Mouse (Mus musculus) thymus, postnatal 4 days (tissue): ENCODE data around the gene Ppp1r1b.

Source experiments
- DNase-seq: peaks from one replicate; pipeline ENCODE4 v3.0.0; 2021

Ppp1r1b gene

GRCm38 (mm10) chr11:98328371-98329069 is 19.7 kb upstream of the Ppp1r1b start:
- DNase-seq, result no peak

GRCm38 (mm10) chr11:98329081-98329959 is 18.9 kb upstream of the Ppp1r1b start, which contains the start of gene Neurod2:
Neurod2 (minus strand) TSS chr11:98329648.
- DNase-seq, result no peak

GRCm38 (mm10) chr11:98329960-98330744 is 18.1 kb upstream of the Ppp1r1b start:
- no peak for DNase-seq

- no peak for DNase-seq
Observed at GRCm38 (mm10) chr11:98330745-98331204, 17.4 kb upstream of the Ppp1r1b start.

DNA sequence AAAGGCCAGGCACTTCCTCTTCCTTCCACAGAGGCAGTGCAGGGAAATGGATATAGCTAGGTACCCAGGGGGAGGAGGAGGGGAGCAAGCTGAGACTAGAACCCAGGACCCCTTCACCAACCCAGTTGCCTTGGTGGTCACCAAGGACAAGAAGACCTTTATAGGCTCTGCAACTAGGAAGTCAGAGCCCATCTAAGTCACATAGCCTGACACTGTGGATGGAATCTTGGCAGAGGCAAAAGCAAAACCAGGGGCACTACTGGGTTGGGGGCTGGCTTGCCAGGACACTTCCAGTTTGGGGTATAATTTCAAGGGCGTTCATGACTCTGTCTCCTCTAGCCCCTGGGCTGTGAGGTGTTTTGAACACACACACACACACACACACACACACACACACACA is 16.8 kb upstream of the Ppp1r1b start:
- no peak for DNase-seq

- no peak for DNase-seq
Observed at GRCm38 (mm10) chr11:98332186-98332585, 16.0 kb upstream of the Ppp1r1b start.

GRCm38 (mm10) chr11:98332841-98333240 is 15.4 kb upstream of the Ppp1r1b start:
- DNase-seq, result no peak

- no peak for DNase-seq
Observed at GRCm38 (mm10) chr11:98333263-98333696, 14.9 kb upstream of the Ppp1r1b start.

GRCm38 (mm10) chr11:98333981-98334741 is 14.0 kb upstream of the Ppp1r1b start:
- DNase-seq, result no peak

- DNase-seq, result no peak
Observed at GRCm38 (mm10) chr11:98335250-98335649, 13.0 kb upstream of the Ppp1r1b start.

DNA sequence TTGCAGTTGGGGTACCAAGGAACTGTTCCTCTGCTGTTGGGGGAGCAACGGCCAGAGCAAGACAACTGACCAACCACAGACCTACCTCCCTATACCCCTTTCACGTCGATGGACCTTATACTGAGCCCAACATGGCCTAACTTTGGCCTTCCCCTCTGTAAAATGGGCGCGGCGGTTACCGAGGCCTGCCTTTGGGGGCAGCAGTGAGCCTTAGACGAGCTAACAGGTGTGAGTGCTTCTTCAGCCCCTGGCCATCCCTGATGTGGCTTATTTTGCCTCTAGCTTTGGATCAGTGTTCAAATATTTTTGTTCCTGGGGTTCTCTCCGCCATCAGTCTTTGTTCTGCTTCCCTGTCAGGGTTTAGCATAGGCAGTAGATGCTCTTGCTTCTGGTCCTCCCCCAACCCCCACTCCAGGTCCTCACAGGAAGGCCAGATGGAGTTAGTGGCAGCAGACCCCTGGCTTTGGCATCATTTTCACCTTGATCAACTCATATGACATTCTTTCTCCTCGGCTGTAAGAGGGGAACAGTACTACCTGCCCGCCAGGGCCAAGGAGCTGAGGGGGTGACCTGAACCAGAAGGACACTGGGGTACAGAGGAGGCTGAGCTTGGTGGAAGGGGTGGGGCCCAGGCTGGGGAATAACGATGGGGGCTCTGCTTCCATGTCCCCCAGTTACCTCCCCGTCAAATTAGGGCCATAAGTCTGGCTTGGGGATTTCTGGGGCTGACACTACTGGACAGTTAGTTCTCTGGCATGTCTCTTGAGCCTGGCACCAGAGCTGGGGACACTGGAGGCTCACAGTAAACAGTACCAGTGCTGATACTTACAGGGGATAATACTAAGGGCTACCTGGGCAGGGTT is 11.7 kb upstream of the Ppp1r1b start:
- DNase-seq, result peak; percentile 55

DNA sequence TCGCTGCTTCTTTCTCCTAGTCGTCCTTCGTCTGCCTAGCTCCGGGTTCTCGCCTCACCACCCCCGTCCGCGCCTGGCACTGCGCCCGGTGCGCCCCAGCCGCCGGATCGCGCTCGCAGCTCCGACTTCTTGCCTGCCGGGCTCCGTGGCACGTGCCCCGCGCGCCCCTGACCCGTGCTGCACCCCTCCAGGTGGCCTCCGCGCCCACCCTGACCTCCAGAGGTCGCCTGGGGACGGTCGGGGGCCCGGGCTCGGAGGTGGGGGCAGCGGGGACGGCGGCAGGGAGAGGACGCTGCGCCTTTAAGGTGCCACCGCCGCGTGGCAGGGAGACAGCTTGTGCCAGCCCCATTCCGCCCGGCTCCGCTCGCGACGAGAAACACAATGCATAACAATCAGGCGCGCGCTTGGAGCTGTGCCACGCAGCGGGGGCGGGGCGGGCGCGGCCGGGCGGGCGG is 9.7 kb upstream of the Ppp1r1b start:
- DNase-seq, result peak; percentile 51

GRCm38 (mm10) chr11:98339071-98339501 is 9.1 kb upstream of the Ppp1r1b start:
- no peak for DNase-seq

- DNase-seq, result no peak
Observed at GRCm38 (mm10) chr11:98339679-98340287, 8.4 kb upstream of the Ppp1r1b start.

- DNase-seq, result no peak
Observed at GRCm38 (mm10) chr11:98340597-98340996, 7.6 kb upstream of the Ppp1r1b start.

DNA sequence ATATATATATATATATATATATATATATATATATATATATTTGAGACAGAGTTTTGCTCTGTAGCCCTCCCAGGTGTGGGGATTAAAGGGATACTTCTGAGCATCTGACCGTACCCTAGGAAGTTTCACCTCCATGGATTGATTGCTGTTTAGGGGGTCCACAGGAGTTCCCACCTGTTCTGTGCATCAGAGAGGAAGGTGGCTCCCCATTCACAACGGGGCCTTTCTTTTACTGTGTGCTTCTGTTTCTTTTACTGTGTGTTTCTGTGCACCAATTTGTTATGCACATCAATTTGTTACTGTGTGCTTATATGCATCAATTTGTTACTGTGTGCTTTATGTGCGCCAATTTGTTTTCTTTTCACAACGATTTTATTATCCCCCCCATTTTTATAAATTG is 7.0 kb upstream of the Ppp1r1b start:
- DNase-seq, result no peak

DNA sequence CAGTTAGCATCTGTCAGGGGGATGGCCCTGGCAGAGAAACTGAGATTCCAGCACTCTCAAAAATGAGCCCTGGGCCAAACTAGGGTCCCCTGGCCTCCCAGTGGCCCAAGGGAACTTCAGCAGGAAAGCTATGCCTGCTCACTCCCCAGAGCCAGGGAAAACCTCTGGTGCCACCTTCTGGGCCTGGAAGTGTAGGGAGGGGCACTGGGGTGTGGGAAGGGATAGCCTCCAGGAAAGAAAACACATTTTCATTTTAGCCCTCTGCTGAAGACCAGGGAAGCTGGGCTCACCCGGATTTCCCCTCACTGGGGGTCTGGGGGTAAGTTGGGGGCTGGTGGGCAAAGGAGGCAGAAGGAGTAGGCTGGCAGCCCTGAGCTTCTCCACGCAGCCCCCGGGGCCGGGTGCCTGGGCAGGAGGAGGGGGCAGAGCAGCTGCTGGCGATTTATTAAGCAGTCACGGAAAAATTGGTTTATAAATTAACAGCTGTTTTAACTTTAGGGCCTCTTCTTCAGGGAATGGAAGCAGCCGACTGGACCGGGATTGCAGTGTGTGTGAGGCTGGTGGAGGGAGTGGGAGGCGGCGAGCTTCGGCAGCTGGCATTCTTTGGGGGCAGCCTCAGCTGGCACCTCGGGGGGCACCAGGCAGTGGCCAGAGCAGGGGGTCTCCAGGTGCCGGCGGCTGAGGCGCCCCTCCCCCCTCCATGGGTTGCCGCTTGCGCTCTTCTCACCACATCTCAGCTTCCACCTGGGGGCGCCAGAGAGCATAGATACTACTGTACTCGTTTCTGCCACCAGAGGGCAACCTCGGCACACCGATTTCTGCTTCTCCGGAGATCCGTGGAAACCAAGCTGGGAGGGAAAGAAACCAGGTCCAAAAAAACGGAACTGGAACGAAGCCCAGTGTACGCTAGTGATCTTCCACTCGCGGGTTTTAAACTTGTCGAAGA is 5.9 kb upstream of the Ppp1r1b start:
- peak; percentile 95 for DNase-seq

DNA sequence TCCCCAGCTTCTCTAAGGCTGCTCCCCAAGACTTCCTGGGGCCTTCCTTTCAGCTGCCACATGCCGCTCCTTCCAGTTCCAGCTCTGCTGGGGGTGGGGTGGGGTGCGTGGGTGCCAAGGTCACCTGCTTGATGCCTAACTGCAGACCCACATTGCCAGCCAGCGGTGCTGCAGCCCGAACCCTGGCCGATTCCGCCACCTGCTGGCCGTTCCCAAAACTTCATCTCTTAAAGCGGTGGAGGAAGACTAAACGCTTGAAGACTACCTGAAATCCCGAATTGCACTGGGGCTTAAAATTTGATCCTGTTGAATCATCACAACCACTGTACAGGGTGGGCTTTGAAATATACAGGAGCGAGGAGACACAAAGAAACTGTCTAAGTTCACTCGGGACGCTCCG is 3.0 kb upstream of the Ppp1r1b start:
- DNase-seq, result peak; percentile 90

DNA sequence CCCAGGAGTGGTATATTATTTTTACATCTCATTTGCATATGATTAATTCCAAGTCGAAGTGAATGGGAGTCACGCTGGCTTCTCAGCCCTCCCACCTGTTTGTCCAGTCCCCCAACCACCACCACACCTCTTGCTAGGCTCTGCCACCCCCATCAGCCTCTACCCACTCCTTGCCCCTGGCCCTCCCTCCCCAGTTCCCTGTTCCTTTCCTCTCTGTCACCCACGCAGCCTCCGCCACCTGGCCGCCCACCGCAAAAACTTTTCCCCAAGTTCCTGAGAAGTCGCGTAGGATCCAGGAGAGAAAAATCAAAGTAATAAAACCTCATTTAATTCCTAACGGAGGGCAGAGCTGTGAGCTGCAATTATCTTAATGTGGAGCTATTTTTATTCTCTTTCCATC is 2.0 kb upstream of the Ppp1r1b start:
- DNase-seq, result no peak
